ENCODE assay signal across 27 mouse cellular contexts in genomic region chr5:135829381-135829780, GRCm38 (mm10). TPM values are rescaled to one million over a fixed set of nuclear protein-coding genes. Genes with fewer than 3 reads are reported as not detected.
DNase-seq lines count a peak whose midpoint lies in the region; ATAC-seq and TF ChIP-seq lines count a peak whose summit lies in the region.
"Had no signal": no experiment of that assay in that cellular context is flagged by ENCODE, and none has a peak within 500 bp of the region (broad histone marks: within the 10 kb centered on the region; RNA-seq: fewer than 3 reads in every experiment).

No protein-coding gene starts in this region.

- no peaks in the 10 kb centered on the region for H3K9me3 ChIP-seq in kidney, embryonic 15.5 days (replicated peaks)
- H3K9me3 ChIP-seq: embryonic facial prominence, embryonic 13.5 days; embryonic facial prominence, embryonic 15.5 days; forebrain, embryonic 10.5 days; forebrain, embryonic 12.5 days; G1E had no signal

- H3K9ac ChIP-seq in kidney, embryonic 15.5 days = no peak overlapping the region
- H3K9ac ChIP-seq: embryonic facial prominence, embryonic 13.5 days; embryonic facial prominence, embryonic 15.5 days; forebrain, embryonic 12.5 days had no signal

- no peak for TF ChIP-seq CTCF in kidney, adult 2 months (conservative IDR thresholded peaks at IDR 0.05; ENCODE audit: insufficient read depth, insufficient read length, low read depth, low read length)
- no peak for TF ChIP-seq CTCF in olfactory bulb, adult 2 months (IDR thresholded peaks at IDR 0.05; ENCODE audit: insufficient read depth, low read depth, low read length)

- ATAC-seq in kidney, embryonic 15.5 days (replicated peaks; ENCODE audit: low FRiP score) = no peak
- ATAC-seq: activated CD4-positive, CD25-positive, alpha-beta regulatory T cell, adult 4 months; CD4-positive, CD25-positive, alpha-beta regulatory T cell, adult 4 months; forebrain, embryonic 14.5 days; forebrain, embryonic 16.5 days; Patski had no signal

- no peak overlapping the region for H3K4me2 ChIP-seq in kidney, embryonic 15.5 days
- H3K4me2 ChIP-seq: embryonic facial prominence, embryonic 13.5 days; embryonic facial prominence, embryonic 15.5 days; forebrain, embryonic 12.5 days had no signal

- H3K36me3 ChIP-seq in kidney, adult 2 months (ENCODE audit: control insufficient read depth, insufficient read depth, low read length) = no peaks in the 10 kb centered on the region
- no peaks in the 10 kb centered on the region for H3K36me3 ChIP-seq in kidney, embryonic 15.5 days
- H3K36me3 ChIP-seq: embryonic facial prominence, embryonic 13.5 days; embryonic facial prominence, embryonic 15.5 days; forebrain, embryonic 10.5 days; forebrain, embryonic 12.5 days; G1E had no signal

- no peak for TF ChIP-seq POLR2A in kidney, adult 2 months (IDR thresholded peaks at IDR 0.05; ENCODE audit: low read depth, low read length)
- no peak for TF ChIP-seq POLR2A in olfactory bulb, adult 2 months (IDR thresholded peaks at IDR 0.05; ENCODE audit: insufficient read depth, low read depth, low read length)

- no peaks in the 10 kb centered on the region for H3K27me3 ChIP-seq in kidney, adult 2 months (replicated peaks; ENCODE audit: control insufficient read depth, insufficient read depth, low read length)
- H3K27me3 ChIP-seq in kidney, embryonic 15.5 days = peaks cover under 1% of the 10 kb centered on the region
- H3K27me3 ChIP-seq: embryonic facial prominence, embryonic 15.5 days had no signal

- no peak overlapping the region for H3K4me3 ChIP-seq in kidney, adult 2 months (ENCODE audit: insufficient read depth, low read depth, low read length)
- no peak overlapping the region for H3K4me3 ChIP-seq in kidney, embryonic 15.5 days (replicated peaks)
- H3K4me3 ChIP-seq in olfactory bulb, adult 2 months (ENCODE audit: insufficient read depth, low read depth, low read length) = no peak overlapping the region
- H3K4me3 ChIP-seq: embryonic facial prominence, embryonic 13.5 days; embryonic facial prominence, embryonic 15.5 days; erythroblast, embryonic 14.5 days; forebrain, embryonic 10.5 days; forebrain, embryonic 12.5 days had no signal

- H3K4me1 ChIP-seq in kidney, adult 2 months (ENCODE audit: control insufficient read depth, insufficient read depth, low read length) = no peaks in the 10 kb centered on the region
- peaks cover under 1% of the 10 kb centered on the region for H3K4me1 ChIP-seq in kidney, embryonic 15.5 days
- peaks cover 29% of the 10 kb centered on the region for H3K4me1 ChIP-seq in olfactory bulb, adult 2 months (ENCODE audit: control insufficient read depth, insufficient read depth, low read length)

- H3K27ac ChIP-seq in kidney, adult 2 months (ENCODE audit: insufficient read depth, low read depth, low read length) = no peak overlapping the region
- no peak overlapping the region for H3K27ac ChIP-seq in kidney, embryonic 15.5 days
- peak overlapping the region; percentile 59; the same call in 1 of the 2 replicates for H3K27ac ChIP-seq in olfactory bulb, adult 2 months (ENCODE audit: insufficient read depth, low read depth, low read length)
- H3K27ac ChIP-seq: embryonic facial prominence, embryonic 13.5 days; embryonic facial prominence, embryonic 15.5 days; forebrain, embryonic 10.5 days; forebrain, embryonic 12.5 days had no signal

- DNase-seq in cerebellum, adult 11-12 months = peak; percentile 7
- no peak for DNase-seq in cerebellum, adult 18-20 months
- peak; percentile 55 for DNase-seq in kidney, adult 2 months
- DNase-seq in kidney, postnatal 10 days = no peak
- DNase-seq in kidney, adult 9 months = peak; percentile 53
- DNase-seq: adrenal gland, adult 8-10 months; adrenal gland, postnatal 14 days; adrenal gland, postnatal 36 days; B cell, adult 2 months; cerebellum, adult 2 months; cerebellum, adult 9-10 months; cerebellum, postnatal 10 days; cerebellum, postnatal 25 days; embryo, embryonic 11 days had no signal

- 66% methylated on average over 8 of the region's 8 CpGs for WGBS in kidney, adult 2 months
- WGBS in kidney, embryonic 15.5 days = 84% methylated on average over 8 of the region's 8 CpGs
- 77% methylated on average over 8 of the region's 8 CpGs for WGBS in olfactory bulb, adult 2 months

RNA-seq across cellular contexts. Expression of gene Srrm3, which starts 22.7 kb away (rescaled TPM):
- 0.03 and 0.16 TPM in 2 replicates for polyA plus RNA-seq in kidney, adult 2 months (2012; rRNA removed)
- polyA plus RNA-seq in kidney, embryonic 15.5 days (2015; fragmentation: Nextera tagmentation; extraction: Ambion mirVana) = 0.55 and 1.2 TPM in 2 replicates
- polyA plus RNA-seq in olfactory bulb, adult 2 months (2012; ENCODE audit: insufficient read depth, insufficient read length, low replicate concordance, missing spikeins) = not detected in 2 replicates
- polyA plus RNA-seq: activated CD4-positive, CD25-positive, alpha-beta regulatory T cell, adult 4 months; CD4-positive, CD25-positive, alpha-beta regulatory T cell, adult 4 months; erythroblast, embryonic 14.5 days; G1E had no signal

RNA-seq across cellular contexts. Expression of gene Mdh2, which starts 51.1 kb away (rescaled TPM):
- polyA plus RNA-seq in kidney, adult 2 months (2012; rRNA removed) = 1,141 and 1,152 TPM in 2 replicates
- 568 and 588 TPM in 2 replicates for polyA plus RNA-seq in kidney, embryonic 15.5 days (2015; fragmentation: Nextera tagmentation; extraction: Ambion mirVana)
- polyA plus RNA-seq in olfactory bulb, adult 2 months (2012; ENCODE audit: insufficient read depth, insufficient read length, low replicate concordance, missing spikeins) = 359 and 724 TPM in 2 replicates

RNA-seq across cellular contexts. Expression of gene Styxl1, which starts 51.2 kb away (rescaled TPM):
- 0.38 and 0.67 TPM in 2 replicates for polyA plus RNA-seq in kidney, adult 2 months (2012; rRNA removed)
- polyA plus RNA-seq in kidney, embryonic 15.5 days (2015; fragmentation: Nextera tagmentation; extraction: Ambion mirVana) = 0.17 and 0.39 TPM in 2 replicates
- not detected in 2 replicates for polyA plus RNA-seq in olfactory bulb, adult 2 months (2012; ENCODE audit: insufficient read depth, insufficient read length, low replicate concordance, missing spikeins)
- polyA plus RNA-seq: erythroblast, embryonic 14.5 days; G1E had no signal

RNA-seq across cellular contexts. Expression of gene Hspb1, which starts 58.3 kb away (rescaled TPM):
- polyA plus RNA-seq in kidney, adult 2 months (2012; rRNA removed) = 77.2 and 77.8 TPM in 2 replicates
- 70.0 and 72.9 TPM in 2 replicates for polyA plus RNA-seq in kidney, embryonic 15.5 days (2015; fragmentation: Nextera tagmentation; extraction: Ambion mirVana)
- not detected in 2 replicates for polyA plus RNA-seq in olfactory bulb, adult 2 months (2012; ENCODE audit: insufficient read depth, insufficient read length, low replicate concordance, missing spikeins)
- polyA plus RNA-seq: activated CD4-positive, CD25-positive, alpha-beta regulatory T cell, adult 4 months; G1E had no signal

Comparison
In these comparisons a context has a peak if more than half of its experiments do, and no peak if none do; other contexts are left out.
1. DNase-seq: peak in cerebellum, adult 11-12 months (single experiment), kidney, adult 2 months (single experiment) and kidney, adult 9 months (single experiment); none in cerebellum, adult 18-20 months (0 of 2) and kidney, postnatal 10 days (single experiment).